Mouse (Mus musculus): Measurements from ENCODE around the gene Acnat1.
"Not testable (repeated sequence)": the region's sequence is repeated elsewhere in the genome, so short reads cannot be mapped to it uniquely, and the experiment has no call there.

The Acnat1 gene

DNA sequence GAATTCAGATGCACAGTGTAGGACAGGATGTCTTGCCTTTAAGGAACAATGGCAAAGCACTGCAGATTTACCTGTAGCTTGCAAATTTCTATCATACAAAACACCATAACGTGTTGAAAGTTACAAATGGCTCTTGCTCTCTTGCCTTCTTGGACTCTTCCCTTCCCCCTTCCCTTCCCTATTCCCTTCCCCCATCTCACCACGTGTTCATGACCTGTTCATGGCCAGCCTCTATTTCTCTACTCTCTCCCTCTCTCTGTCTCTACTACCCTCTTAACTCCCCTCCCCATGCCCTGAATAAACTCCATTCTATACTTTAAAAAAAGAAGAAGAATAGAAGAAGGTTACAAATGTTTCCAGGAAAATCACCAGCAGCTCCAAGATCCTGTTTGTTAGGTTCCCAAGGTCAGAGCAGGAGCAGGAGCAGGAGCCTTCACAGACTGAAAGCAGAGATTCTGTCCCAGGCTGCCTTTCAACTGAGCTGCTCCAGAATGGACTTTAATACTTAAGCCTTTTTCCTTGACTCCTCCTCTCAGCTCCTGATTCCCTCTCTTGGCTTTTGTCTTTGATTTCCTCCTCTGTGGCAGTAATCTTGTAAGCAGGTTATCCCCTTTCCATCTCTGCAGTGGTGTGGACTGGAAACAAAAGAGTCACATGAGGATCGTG, at the start of gene Acnat1:
Acnat1 (minus strand) TSS at position 478 of the 666 bp plus-strand sequence.
- no peak for DNase-seq (ENCODE audit: low read depth, low spot score)

DNA sequence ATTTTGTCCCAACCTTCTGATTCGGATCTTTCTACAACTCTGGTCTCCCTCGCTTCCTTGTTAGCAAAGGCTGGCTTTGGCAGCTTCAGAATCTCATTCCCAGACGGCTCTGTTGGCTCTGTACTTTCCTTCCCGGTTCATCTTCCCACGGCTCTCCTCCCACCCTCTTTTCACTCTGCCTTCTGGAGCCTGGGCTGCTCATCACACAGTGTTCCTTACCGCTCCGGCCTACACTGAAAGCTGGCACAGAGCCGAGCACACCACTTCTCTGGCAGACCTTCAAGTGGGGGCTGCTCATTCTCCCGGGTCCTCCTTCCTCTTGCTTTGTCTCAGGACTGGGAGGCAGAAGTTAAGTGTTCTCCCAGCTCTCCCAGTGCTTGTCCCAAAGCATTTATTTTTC, 48.9 kb upstream of the Acnat1 start:
- DNase-seq (ENCODE audit: low read depth, low spot score) = no peak

DNA sequence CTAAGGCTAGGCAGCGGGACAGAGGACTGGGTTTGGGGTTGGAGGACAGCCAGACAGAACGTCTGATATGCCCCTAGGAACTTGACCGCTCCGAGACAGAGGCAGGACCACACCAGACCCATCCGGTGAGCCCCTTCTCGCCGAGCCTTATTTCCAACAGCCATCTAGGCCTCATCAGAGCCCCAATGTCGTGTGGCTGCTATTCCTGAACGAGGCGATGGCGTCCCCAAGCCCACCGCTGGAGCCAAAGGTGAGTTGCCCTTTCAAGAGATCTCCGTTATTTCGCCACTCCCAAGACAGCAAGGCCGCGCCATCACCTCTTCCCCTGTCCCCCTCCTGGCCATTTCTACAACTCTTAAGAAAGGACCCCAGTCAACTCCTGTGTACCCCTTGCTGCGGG, 47.6 kb upstream of the Acnat1 start:
- peak; percentile 13 for DNase-seq (ENCODE audit: low read depth, low spot score)

- DNase-seq (ENCODE audit: low read depth, low spot score) = peak; percentile 86
Measured at GRCm38 (mm10) chr4:49520572-49521340, 47.0 kb upstream of the Acnat1 start, which contains the start of the genes Mrpl50 and Zfp189. Mrpl50 (minus strand) TSS chr4:49521093. Zfp189 (plus strand) TSS chr4:49521176.

- DNase-seq (ENCODE audit: low read depth, low spot score) = peak; percentile 49
Measured at GRCm38 (mm10) chr4:49519476-49519875, 45.8 kb upstream of the Acnat1 start.

DNA sequence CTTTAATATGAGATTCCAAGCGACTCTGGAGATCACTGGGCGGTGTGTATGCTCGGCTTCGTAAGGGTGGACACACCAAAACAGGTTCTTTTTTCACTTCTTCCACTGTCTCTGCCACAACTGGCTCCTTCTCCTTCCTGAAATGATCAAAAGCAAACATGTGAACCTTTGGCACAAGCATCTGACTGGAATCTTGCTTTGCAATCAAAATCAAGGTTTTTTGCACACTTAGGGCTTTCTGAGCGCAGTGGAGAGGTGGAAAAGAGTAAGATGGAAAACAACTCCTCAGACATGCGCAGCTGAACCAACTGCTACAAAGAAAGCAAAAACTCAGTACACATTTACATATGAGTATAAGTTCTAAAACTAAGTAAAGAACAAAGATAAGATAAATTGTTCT, 40.7 kb upstream of the Acnat1 start:
- DNase-seq (ENCODE audit: low read depth, low spot score) = no peak

- DNase-seq (ENCODE audit: low read depth, low spot score) = no peak
Measured at GRCm38 (mm10) chr4:49512636-49513035, 38.9 kb upstream of the Acnat1 start.

DNA sequence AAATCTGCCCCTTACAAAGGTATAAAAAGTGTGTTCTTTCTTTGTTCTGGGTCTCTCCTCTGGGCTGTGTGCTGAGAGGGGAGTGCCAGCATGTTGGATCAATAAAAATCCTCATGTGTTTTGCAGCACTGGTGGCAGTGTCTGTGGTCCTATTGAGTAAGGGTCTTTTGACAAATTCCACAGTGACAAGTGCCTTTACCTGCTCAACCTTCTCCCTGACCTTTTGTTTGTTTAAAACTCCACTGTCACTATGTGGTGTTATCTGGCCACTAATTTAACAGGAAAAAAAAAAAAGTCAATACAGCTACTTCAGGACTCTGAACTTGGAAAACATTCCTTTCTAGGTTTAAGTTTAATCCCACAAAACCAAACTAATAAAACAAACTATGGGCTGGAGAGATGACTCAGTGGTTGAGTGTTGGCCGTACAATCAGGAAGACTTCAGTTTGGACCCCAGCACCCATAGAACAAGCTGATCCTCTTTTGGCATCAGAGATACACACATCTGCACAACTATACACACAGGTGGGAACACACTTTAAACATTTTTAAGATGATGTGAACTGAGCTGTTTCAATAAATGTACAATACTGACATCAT, 36.6 kb upstream of the Acnat1 start:
- not testable (repeated sequence) for DNase-seq (ENCODE audit: low read depth, low spot score)

DNA sequence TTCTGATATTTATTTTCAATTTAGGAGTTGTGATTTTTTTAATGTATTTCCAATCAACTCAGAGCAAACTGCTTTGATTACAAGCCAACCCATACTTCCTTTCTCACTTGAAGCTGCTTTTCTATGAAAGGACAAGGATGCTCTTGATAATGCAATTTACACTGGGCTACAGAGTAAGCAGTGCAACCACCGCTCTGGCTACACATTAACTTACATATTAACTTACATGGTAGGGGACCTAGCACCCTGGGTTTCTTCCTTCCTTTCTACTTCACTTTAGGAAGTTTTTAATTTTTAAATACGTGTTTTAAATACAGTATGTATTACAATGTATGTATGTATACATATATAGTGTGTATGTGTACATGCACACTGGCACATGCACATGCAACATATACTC, 35.5 kb upstream of the Acnat1 start:
- DNase-seq (ENCODE audit: low read depth, low spot score) = no peak

GRCm38 (mm10) chr4:49506386-49506785, 32.7 kb upstream of the Acnat1 start, which contains the start of gene Baat:
Baat (minus strand) TSS chr4:49506557.
- no peak for DNase-seq (ENCODE audit: low read depth, low spot score)

- no peak for DNase-seq (ENCODE audit: low read depth, low spot score)
Measured at GRCm38 (mm10) chr4:49503563-49503962, 29.9 kb upstream of the Acnat1 start.

DNA sequence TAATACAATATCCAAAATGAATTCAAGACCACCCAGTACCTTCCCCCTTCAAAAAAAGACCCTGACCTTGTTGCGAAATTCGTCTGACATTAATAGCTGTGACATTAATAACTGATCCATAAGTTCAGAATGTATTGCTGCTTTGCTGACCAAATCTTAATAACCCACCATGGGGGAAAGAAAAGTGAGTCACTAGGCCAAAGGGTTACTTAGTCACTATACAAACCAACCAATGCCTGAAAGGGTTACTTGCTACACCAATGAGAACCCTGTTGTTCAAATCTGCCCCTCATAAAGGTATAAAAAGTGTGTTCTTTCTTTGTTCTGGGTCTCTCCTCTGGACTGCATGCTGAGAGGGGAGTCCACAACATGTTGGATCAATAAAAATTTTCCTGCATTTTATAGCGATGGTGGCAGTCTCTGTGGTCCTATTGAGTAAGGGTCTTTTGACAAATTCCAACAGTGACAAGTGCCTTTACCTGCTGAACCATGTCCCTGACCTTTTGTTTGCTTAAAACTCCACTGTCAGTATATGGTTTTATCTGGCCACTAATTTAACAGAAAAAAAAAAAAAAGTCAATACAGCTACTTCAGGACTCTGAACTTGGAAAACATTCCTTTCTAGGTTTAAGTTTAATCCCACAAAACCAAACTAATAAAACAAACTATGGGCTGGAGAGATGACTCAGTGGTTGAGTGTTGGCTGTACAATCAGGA, 12.4 kb upstream of the Acnat1 start:
- not testable (repeated sequence) for DNase-seq (ENCODE audit: low read depth, low spot score)

GRCm38 (mm10) chr4:49485442-49485841, 11.7 kb upstream of the Acnat1 start:
- DNase-seq (ENCODE audit: low read depth, low spot score) = no peak

DNA sequence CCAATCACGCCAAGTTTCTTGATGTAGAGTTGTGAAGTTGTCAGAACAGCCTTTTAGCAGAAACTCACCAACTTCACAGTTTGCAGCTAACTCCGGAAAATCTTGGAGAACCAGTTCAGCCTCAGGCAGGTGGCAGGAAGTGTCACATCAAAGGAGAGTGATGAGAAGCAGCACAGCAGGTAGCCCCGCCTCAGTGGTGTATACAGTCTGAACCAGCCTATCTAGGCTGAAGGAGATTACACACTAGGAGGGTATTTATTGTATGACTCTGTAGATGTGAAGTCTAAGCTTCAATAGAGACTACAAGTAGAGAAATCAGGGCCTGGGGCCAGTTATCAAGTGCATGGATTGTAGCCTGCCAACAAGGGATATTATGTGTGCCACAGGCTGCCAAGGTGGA, 7.2 kb upstream of the Acnat1 start:
- no peak for DNase-seq (ENCODE audit: low read depth, low spot score)

DNA sequence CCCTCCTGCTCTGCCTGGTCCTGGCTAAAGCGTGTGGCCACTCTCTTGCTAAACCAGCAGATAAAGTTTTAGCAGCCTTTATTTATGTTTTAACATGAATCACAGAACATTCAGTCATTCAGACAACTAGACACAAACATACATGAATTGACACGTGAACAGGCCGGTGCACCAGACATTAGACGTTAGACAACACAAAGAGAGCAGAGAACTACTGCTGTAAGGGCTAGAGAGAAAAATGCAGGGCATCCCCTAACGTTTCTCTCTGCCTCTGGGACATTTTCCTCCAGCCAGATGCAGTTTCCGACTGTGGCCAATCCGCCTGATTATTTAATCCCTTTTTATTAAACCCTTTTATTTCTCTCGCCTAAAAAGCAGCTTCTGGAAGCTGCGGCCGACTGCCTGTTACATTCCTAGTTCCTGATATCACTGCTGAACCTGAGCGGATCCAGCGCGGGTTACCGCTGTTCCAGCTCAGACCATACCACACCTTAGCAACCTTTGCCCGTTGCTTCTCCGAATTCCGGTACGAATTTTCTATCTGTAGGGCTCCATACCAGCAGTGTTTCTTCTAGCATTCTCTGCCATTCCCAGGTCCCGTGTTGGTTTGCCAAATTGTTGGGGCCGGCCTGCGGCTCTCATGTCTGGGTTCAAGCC, 6.5 kb upstream of the Acnat1 start:
- DNase-seq (ENCODE audit: low read depth, low spot score) = no peak

- not testable (repeated sequence) for DNase-seq (ENCODE audit: low read depth, low spot score)
Measured at GRCm38 (mm10) chr4:49479035-49479434, 5.3 kb upstream of the Acnat1 start.

GRCm38 (mm10) chr4:49478118-49478877, 4.6 kb upstream of the Acnat1 start:
- DNase-seq (ENCODE audit: low read depth, low spot score) = no peak

DNA sequence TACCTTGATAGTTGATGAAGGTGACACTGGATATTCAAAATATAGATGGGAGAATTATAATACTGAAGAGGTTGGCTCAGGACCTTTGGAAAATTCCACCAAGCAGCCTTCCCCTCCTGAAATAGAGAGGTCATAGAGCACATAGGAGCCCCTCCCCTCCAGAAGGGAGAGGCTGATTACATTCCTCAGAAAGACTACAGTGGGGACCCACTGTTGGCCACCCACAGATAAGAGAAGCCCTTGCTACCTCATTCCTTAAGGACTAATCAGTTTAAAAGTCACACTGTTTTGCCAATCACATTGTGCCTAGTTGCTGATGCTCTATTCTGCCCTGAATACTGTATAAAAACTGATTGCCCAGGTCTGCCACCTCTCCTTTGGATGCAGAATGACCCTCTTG, 871 bp upstream of the Acnat1 start:
- no peak for DNase-seq (ENCODE audit: low read depth, low spot score)

DNA sequence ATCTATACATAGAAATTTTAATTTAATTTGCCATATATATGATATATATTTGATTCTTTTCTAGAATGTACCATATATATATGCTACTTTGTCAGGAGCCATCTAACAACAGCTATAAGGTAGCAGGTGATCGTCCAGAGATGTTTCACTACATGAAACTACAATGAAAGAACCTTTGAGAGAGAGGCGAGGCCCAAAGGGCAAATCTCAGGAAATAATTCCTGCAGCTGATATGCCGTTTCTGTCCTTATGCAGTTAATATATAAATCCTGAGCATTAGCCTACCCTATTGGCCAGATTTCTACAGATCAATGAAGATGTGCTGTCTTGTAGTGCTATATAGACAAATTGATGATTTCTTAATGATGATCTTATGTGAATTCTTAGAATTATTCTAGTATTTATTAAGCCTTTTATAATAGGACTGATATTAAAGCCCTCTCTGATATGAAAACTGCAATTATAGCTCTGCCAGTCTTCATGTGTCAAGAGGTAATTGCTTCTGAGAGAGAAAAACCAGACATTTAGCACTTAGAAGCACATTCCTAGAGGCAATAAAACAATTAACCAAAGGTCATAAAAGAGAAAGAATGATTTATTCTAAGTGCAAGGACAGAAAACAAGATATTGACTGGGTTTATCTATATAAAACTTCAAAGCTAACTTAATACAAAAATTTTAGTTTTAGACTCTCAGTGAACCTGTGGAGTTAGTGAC, 4.1 kb downstream of the Acnat1 start:
- DNase-seq (ENCODE audit: low read depth, low spot score) = no peak

DNA sequence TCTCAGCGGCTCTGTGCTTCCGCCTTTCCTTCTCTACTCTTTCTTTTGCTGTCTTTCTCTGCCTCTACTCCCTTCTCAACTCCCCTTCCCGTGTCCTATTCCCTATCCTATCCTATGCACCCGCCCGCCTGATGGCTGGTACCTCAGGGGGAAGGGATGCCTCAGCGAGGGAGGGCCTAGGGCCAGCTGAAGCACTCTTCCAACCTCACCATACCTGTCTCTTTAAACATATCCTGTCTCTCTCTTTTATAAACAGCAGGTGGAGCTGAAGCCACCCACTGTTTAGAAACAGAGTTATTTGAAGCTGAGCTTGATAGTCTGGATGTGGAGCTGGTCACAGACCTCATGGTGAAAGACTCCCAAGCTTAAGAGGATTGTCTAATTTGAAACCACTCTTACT, 6.4 kb downstream of the Acnat1 start:
- peak; percentile 50 for DNase-seq (ENCODE audit: low read depth, low spot score)

Data from WW6 (cell line).